Mouse (Mus musculus) myocyte (in vitro differentiated cells): ENCODE measurements at regions not wholly inside any gene's neighbourhood (a gene's known extent, or its start where the extent isn't known, plus 50 kb on each side); places are given as distances from the start of the nearest gene placed in this dataset.
A peak's percentile ranks its signal among the peaks of the same experiment; 100 is the strongest.

ENCODE experiments used
- H3K27me3 ChIP-seq: one replicate; pipeline ENCODE4 v1.6.1; 2011; ENCODE audit not compliant: control insufficient read depth, insufficient read depth, insufficient read length
- H3K36me3 ChIP-seq: one replicate; pipeline ENCODE4 v1.6.1; 2011; ENCODE audit not compliant: control insufficient read depth, insufficient read depth
- H3K4me2 ChIP-seq: one replicate; pipeline ENCODE4 v1.6.1; 2011; ENCODE audit warnings: low read depth, control low read depth
- H3K4me3 ChIP-seq: one replicate; pipeline ENCODE4 v1.5.1; 2011; ENCODE audit warnings: mild to moderate bottlenecking, control low read depth, moderate library complexity
- H3K79me2 ChIP-seq: one replicate; pipeline ENCODE4 v1.6.1; 2011; ENCODE audit not compliant: control insufficient read depth, insufficient read depth
- H3ac ChIP-seq: one replicate; pipeline ENCODE4 v1.6.1; 2011; ENCODE audit not compliant: control insufficient read depth, insufficient read length
- CEBPB ChIP-seq: IDR thresholded peaks from 2 replicates; pipeline ENCODE4 v1.6.1; 2011; ENCODE audit warnings: mild to moderate bottlenecking, moderate library complexity; ENCODE audit not compliant: poor library complexity, insufficient read depth, severe bottlenecking
- E2F4 ChIP-seq: IDR thresholded peaks from one replicate; pipeline ENCODE4 v1.6.1; 2011; ENCODE audit warnings: mild to moderate bottlenecking, control low read depth, moderate library complexity; ENCODE audit not compliant: insufficient read depth
- MAX ChIP-seq: IDR thresholded peaks from one replicate; pipeline ENCODE4 v1.6.1; 2011; ENCODE audit warnings: low read depth, mild to moderate bottlenecking, control low read depth
- MYOD1 ChIP-seq, 3 experiments: IDR thresholded peaks; one replicate each; pipeline ENCODE4 v1.6.1; 2011; ENCODE audit warnings: control low read depth in 2 of 3, low read depth in 2 of 3, mild to moderate bottlenecking in 2 of 3, moderate library complexity in 1 of 3; ENCODE audit not compliant: insufficient read length in 2 of 3, control insufficient read depth in 1 of 3
- MYOG ChIP-seq, 3 experiments: IDR thresholded peaks; one replicate each; pipeline ENCODE4 v1.6.1; 2011; ENCODE audit warnings: control low read depth in 2 of 3, low read depth in 2 of 3, mild to moderate bottlenecking in 2 of 3; ENCODE audit not compliant: insufficient read length in 2 of 3, control insufficient read depth in 1 of 3, insufficient read depth in 1 of 3
- POLR2A ChIP-seq: IDR thresholded peaks from one replicate; pipeline ENCODE4 v1.6.1; 2011; ENCODE audit warnings: low read depth, mild to moderate bottlenecking, control low read depth, moderate library complexity; ENCODE audit not compliant: insufficient read length
- POLR2AphosphoS2 ChIP-seq: IDR thresholded peaks from one replicate; pipeline ENCODE4 v1.6.1; 2011; ENCODE audit warnings: low read depth, control low read depth; ENCODE audit not compliant: insufficient read length
- REST ChIP-seq: IDR thresholded peaks from one replicate; pipeline ENCODE4 v1.6.1; 2011; ENCODE audit warnings: mild to moderate bottlenecking, control low read depth, moderate library complexity; ENCODE audit not compliant: insufficient read depth, insufficient read length
- SRF ChIP-seq: IDR thresholded peaks from one replicate; pipeline ENCODE4 v1.6.1; 2011; ENCODE audit warnings: low read depth; ENCODE audit not compliant: control insufficient read depth, insufficient read length
- TCF12 ChIP-seq: IDR thresholded peaks from one replicate; pipeline ENCODE4 v1.6.1; 2011; ENCODE audit warnings: mild to moderate bottlenecking, control low read depth; ENCODE audit not compliant: poor library complexity, insufficient read depth, severe bottlenecking
- TCF3 ChIP-seq: IDR thresholded peaks from one replicate; pipeline ENCODE4 v1.6.1; 2011; ENCODE audit warnings: low read depth, control low read depth; ENCODE audit not compliant: insufficient read length
- USF1 ChIP-seq: IDR thresholded peaks from one replicate; pipeline ENCODE4 v1.6.1; 2011; ENCODE audit warnings: low read depth, mild to moderate bottlenecking, control low read depth, moderate library complexity

- Histone ChIP-seq H3K4me3 (no peak overlapping the region), H3K27me3 (no peaks in the 10 kb centered on the region), H3K4me2 (no peak overlapping the region), H3ac (no peak overlapping the region), H3K79me2 (no peaks in the 10 kb centered on the region), H3K36me3 (no peaks in the 10 kb centered on the region)
- no peak for TF ChIP-seq MYOD1 (IDR thresholded peaks at IDR 0.05; ENCODE audit: control insufficient read depth in 1 of 3, insufficient read length in 2 of 3, low read depth in 2 of 3)
Observed at GRCm38 (mm10) chr15:96778321-96778926, 78.9 kb upstream of the Slc38a2 start.

GRCm38 (mm10) chr15:96776476-96777075 lies 77.0 kb upstream of the Slc38a2 start:
- no peak overlapping the region for H3K4me2 ChIP-seq
- TF ChIP-seq POLR2A (no peak), POLR2AphosphoS2 (no peak), CEBPB (no peak), MYOG (IDR thresholded peaks at IDR 0.05; ENCODE audit: control insufficient read depth in 1 of 3, insufficient read depth in 1 of 3, insufficient read length in 2 of 3, low read depth in 2 of 3) (no peak), MAX (no peak), TCF3 (no peak)
- no peaks in the 10 kb centered on the region for H3K79me2 ChIP-seq
- no peaks in the 10 kb centered on the region for H3K27me3 ChIP-seq
- H3ac ChIP-seq = no peak overlapping the region
- H3K36me3 ChIP-seq = no peaks in the 10 kb centered on the region
- H3K4me3 ChIP-seq = no peak overlapping the region

- no peak overlapping the region for H3K4me2 ChIP-seq
- no peak overlapping the region for H3K4me3 ChIP-seq
- TF ChIP-seq TCF12 (no peak), POLR2A (no peak), USF1 (no peak), REST (no peak), SRF (no peak), MYOD1 (IDR thresholded peaks at IDR 0.05; ENCODE audit: control insufficient read depth in 1 of 3, insufficient read length in 2 of 3, low read depth in 2 of 3) (no peak), E2F4 (no peak), MAX (no peak), POLR2AphosphoS2 (no peak), TCF3 (no peak), MYOG (IDR thresholded peaks at IDR 0.05; ENCODE audit: control insufficient read depth in 1 of 3, insufficient read depth in 1 of 3, insufficient read length in 2 of 3, low read depth in 2 of 3) (no peak), CEBPB (no peak)
- no peak overlapping the region for H3ac ChIP-seq
- H3K79me2 ChIP-seq = no peaks in the 10 kb centered on the region
- H3K27me3 ChIP-seq = no peaks in the 10 kb centered on the region
- H3K36me3 ChIP-seq = no peaks in the 10 kb centered on the region
Observed at GRCm38 (mm10) chr15:96775129-96775528, 75.6 kb upstream of the Slc38a2 start.

- Histone ChIP-seq H3K79me2 (no peaks in the 10 kb centered on the region), H3K4me3 (no peak overlapping the region), H3K27me3 (no peaks in the 10 kb centered on the region), H3ac (no peak overlapping the region), H3K36me3 (no peaks in the 10 kb centered on the region), H3K4me2 (no peak overlapping the region)
- no peak for TF ChIP-seq MAX
- no peak for TF ChIP-seq TCF12
- TF ChIP-seq E2F4 = no peak
- TF ChIP-seq REST = no peak
Observed at GRCm38 (mm10) chr15:96774664-96775063, 75.1 kb upstream of the Slc38a2 start.

- Histone ChIP-seq H3K27me3 (no peaks in the 10 kb centered on the region), H3K4me3 (no peak overlapping the region), H3K36me3 (no peaks in the 10 kb centered on the region), H3ac (no peak overlapping the region), H3K4me2 (peak overlapping the region; percentile 1), H3K79me2 (no peaks in the 10 kb centered on the region)
- TF ChIP-seq USF1 (no peak), POLR2A (no peak)
Observed at GRCm38 (mm10) chr15:96773656-96774055, 74.1 kb upstream of the Slc38a2 start.

- Histone ChIP-seq H3K36me3 (no peaks in the 10 kb centered on the region), H3K4me3 (no peak overlapping the region), H3K4me2 (no peak overlapping the region), H3K27me3 (no peaks in the 10 kb centered on the region), H3ac (no peak overlapping the region), H3K79me2 (no peaks in the 10 kb centered on the region)
- TF ChIP-seq CEBPB (no peak), TCF3 (peak; percentile 68), POLR2AphosphoS2 (no peak), MYOD1 (IDR thresholded peaks at IDR 0.05; ENCODE audit: control insufficient read depth in 1 of 3, insufficient read length in 2 of 3, low read depth in 2 of 3) (peak; percentile 90 to 97 (median 94)), POLR2A (no peak), E2F4 (no peak), MYOG (IDR thresholded peaks at IDR 0.05; ENCODE audit: control insufficient read depth in 1 of 3, insufficient read depth in 1 of 3, insufficient read length in 2 of 3, low read depth in 2 of 3) (peak in 2 of 3 experiments; percentile 45 to 65), REST (no peak), SRF (no peak), MAX (no peak), USF1 (no peak), TCF12 (peak; percentile 83)
Observed at GRCm38 (mm10) chr15:96772701-96773100, 73.2 kb upstream of the Slc38a2 start.
